Mouse (Mus musculus) kidney, adult 9 months (tissue): ENCODE data around the gene Naa20.
"Not testable (repeated sequence)": the region's sequence is repeated elsewhere in the genome, so short reads cannot be mapped to it uniquely, and the experiment has no call there.

Source experiments
- DNase-seq: peaks from one replicate; pipeline ENCODE4 v3.0.0; 2022

The Naa20 gene

GRCm38 (mm10) chr2:145884913-145885785 is 16.8 kb upstream of the Naa20 start:
- peak; percentile 54 for DNase-seq

GRCm38 (mm10) chr2:145887937-145888765 is 13.7 kb upstream of the Naa20 start:
- peak; percentile 72 for DNase-seq

- no peak for DNase-seq
These were observed 13.0 kb upstream of the Naa20 start for GRCm38 (mm10) chr2:145888766-145889480.

GRCm38 (mm10) chr2:145890571-145890970 is 11.3 kb upstream of the Naa20 start:
- DNase-seq = no peak

GRCm38 (mm10) chr2:145893756-145894155 is 8.1 kb upstream of the Naa20 start:
- no peak for DNase-seq

GRCm38 (mm10) chr2:145898106-145898505 is 3.8 kb upstream of the Naa20 start:
- DNase-seq = no peak

- not testable (repeated sequence) for DNase-seq
These were observed 1.6 kb upstream of the Naa20 start for GRCm38 (mm10) chr2:145900318-145900717.

- DNase-seq = peak; percentile 93
These were observed 1.4 kb downstream of the Naa20 start for GRCm38 (mm10) chr2:145903061-145903901.

GRCm38 (mm10) chr2:145903983-145904616 is 2.2 kb downstream of the Naa20 start:
- DNase-seq = no peak

- DNase-seq = no peak
These were observed 3.3 kb downstream of the Naa20 start for GRCm38 (mm10) chr2:145905156-145905555.

GRCm38 (mm10) chr2:145905884-145906283 is 4.0 kb downstream of the Naa20 start:
- not testable (repeated sequence) for DNase-seq

- DNase-seq = no peak
These were observed 19.2 kb downstream of the Naa20 start for GRCm38 (mm10) chr2:145920941-145921650.

GRCm38 (mm10) chr2:145934339-145935231 is 32.7 kb downstream of the Naa20 start, which contains the start of the genes Cfap61 and Crnkl1:
TSS of gene Cfap61 (plus strand) at chr2:145934784.
TSS of gene Crnkl1 (minus strand) at chr2:145935014.
- peak; percentile 96 for DNase-seq

GRCm38 (mm10) chr2:145936975-145937374 is 35.1 kb downstream of the Naa20 start:
- no peak for DNase-seq

GRCm38 (mm10) chr2:145941403-145941802 is 39.5 kb downstream of the Naa20 start:
- no peak for DNase-seq

- no peak for DNase-seq
These were observed 42.4 kb downstream of the Naa20 start for GRCm38 (mm10) chr2:145944286-145944685.

- DNase-seq = no peak
These were observed 46.6 kb downstream of the Naa20 start for GRCm38 (mm10) chr2:145948402-145948954.

GRCm38 (mm10) chr2:145949475-145950068 is 47.7 kb downstream of the Naa20 start:
- DNase-seq = no peak

- DNase-seq = no peak
These were observed 48.3 kb downstream of the Naa20 start for GRCm38 (mm10) chr2:145950239-145950638.
